Mouse (Mus musculus) left cerebral cortex, postnatal 4 days (tissue): Measurements from ENCODE around the gene Ccdc144b. TPM values are rescaled to one million over a fixed set of nuclear protein-coding genes. Genes with fewer than 3 reads are reported as not detected.
A peak's percentile ranks its signal among the peaks of the same experiment; 100 is the strongest.

Experiments
- DNase-seq: peaks from one replicate; pipeline ENCODE4 v3.0.0-alpha.2; 2022
- intact Hi-C: fragments of 180-260 bp; cut with DNase I; formaldehyde crosslinking; loops from one replicate; pipeline ENCODE4 v1.15.1; 2025
- total RNA-seq, 2 experiments: library from RNA; stranded (reverse); gene quantifications; 2 replicates each; pipeline ENCODE4 v1.2.3; 2021

Ccdc144b gene
- total RNA-seq, 2 experiments from 2014 or later = not detected

GRCm38 (mm10) chr3:36031740-36032510, 21.4 kb downstream of the Ccdc144b start:
- intact Hi-C loops = no loop called here
- DNase-seq = peak; percentile 23

GRCm38 (mm10) chr3:36029993-36030392, 23.4 kb downstream of the Ccdc144b start:
- intact Hi-C loops = no loop called here
- DNase-seq = no peak

- no peak for DNase-seq
- intact Hi-C loops = no loop called here
These were observed 27.6 kb downstream of the Ccdc144b start for GRCm38 (mm10) chr3:36025732-36026131.

GRCm38 (mm10) chr3:36011239-36011638, 42.1 kb downstream of the Ccdc144b start:
- intact Hi-C loops = no loop called here
- DNase-seq = no peak

- DNase-seq = no peak
- intact Hi-C loops = no loop called here
These were observed 44.8 kb downstream of the Ccdc144b start for GRCm38 (mm10) chr3:36008411-36009154.

- intact Hi-C loops = no loop called here
- DNase-seq = peak; percentile 69
These were observed 49.1 kb downstream of the Ccdc144b start for GRCm38 (mm10) chr3:36004028-36004895.

- intact Hi-C loops = no loop called here
- DNase-seq = peak; percentile 96
These were observed 52.8 kb downstream of the Ccdc144b start, which contains the start of gene Mccc1 for GRCm38 (mm10) chr3:36000275-36001239. TSS of gene Mccc1 (minus strand) at chr3:36000678.

- intact Hi-C loops = no loop called here
- DNase-seq = no peak
These were observed 58.5 kb downstream of the Ccdc144b start for GRCm38 (mm10) chr3:35994552-35995531.

GRCm38 (mm10) chr3:35990715-35991114, 62.6 kb downstream of the Ccdc144b start:
- intact Hi-C loops = no loop called here
- DNase-seq = no peak

GRCm38 (mm10) chr3:35988031-35988430, 65.3 kb downstream of the Ccdc144b start:
- DNase-seq = no peak
- intact Hi-C loops = no loop called here

- intact Hi-C loops = no loop called here
- no peak for DNase-seq
These were observed 67.1 kb downstream of the Ccdc144b start for GRCm38 (mm10) chr3:35986266-35986665.

- peak; percentile 27 for DNase-seq
- intact Hi-C loops = loop anchor here (5.0 kb wide), 1 partner anchor 281 kb away; no protein-coding TSS in a partner anchor
These were observed 79.8 kb downstream of the Ccdc144b start for GRCm38 (mm10) chr3:35973551-35973950.

- intact Hi-C loops = loop anchor here (5.0 kb wide), 1 partner anchor 281 kb away; no protein-coding TSS in a partner anchor
- DNase-seq = peak; percentile 29
These were observed 80.4 kb downstream of the Ccdc144b start for GRCm38 (mm10) chr3:35972985-35973384.

- intact Hi-C loops = loop anchor here (5.0 kb wide), 1 partner anchor 279 kb away; no protein-coding TSS in a partner anchor
- DNase-seq = no peak
These were observed 82.2 kb downstream of the Ccdc144b start for GRCm38 (mm10) chr3:35971149-35971548.

GRCm38 (mm10) chr3:35970441-35970840, 82.9 kb downstream of the Ccdc144b start:
- intact Hi-C loops = loop anchor here (5.0 kb wide), 1 partner anchor 278 kb away; no protein-coding TSS in a partner anchor

GRCm38 (mm10) chr3:35967366-35967921, 85.9 kb downstream of the Ccdc144b start:
- DNase-seq = no peak
- intact Hi-C loops = no loop called here

More at GRCm38 (mm10) chr3:35970441-35970840, 82.9 kb downstream of the Ccdc144b start:
- no peak for DNase-seq

GRCm38 (mm10) chr3:35966493-35966892, 86.9 kb downstream of the Ccdc144b start:
- DNase-seq = no peak
- intact Hi-C loops = no loop called here

GRCm38 (mm10) chr3:35964928-35965327, 88.4 kb downstream of the Ccdc144b start:
- no peak for DNase-seq
- intact Hi-C loops = no loop called here
